ENCODE assay signal across 9 mouse cellular contexts in the genomic region with DNA sequence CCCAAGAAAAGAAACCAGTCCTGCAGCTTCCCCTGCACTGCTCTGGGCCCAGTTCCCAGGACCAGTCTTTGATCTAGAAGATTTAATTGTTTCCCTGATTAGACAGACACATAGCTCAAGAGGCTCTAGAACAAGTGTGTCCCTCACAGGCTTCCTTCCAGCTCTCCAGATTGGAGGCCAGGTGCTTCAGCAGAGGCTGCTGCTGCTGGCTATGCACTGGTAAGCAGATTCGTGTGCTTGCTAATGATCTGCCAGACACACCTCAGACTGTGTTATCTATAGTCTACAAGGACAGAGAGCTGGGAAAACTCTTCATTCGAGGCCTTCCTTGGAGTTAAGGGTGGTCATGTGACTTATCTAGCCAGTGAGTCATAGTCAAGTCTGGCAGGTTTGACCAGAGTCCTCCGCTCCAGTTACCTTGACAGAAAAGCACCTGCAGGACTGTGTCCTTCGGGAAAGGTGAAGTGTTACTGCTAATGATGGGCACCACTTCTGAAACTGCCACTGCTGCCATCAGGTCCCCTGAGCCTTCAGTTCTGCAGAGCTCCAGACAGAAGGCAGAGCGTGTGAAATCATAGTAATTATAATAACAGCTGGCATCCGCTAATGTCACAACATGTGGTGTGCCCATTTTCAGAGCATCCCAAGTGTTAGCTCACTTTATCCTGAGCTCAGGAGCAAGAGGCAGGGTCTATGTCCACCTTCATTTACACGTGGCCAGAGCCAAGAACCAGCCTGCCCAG. TPM values are rescaled to one million over a fixed set of nuclear protein-coding genes. Genes with fewer than 3 reads are reported as not detected.
A peak's percentile ranks its signal among the peaks of the same experiment; 100 is the strongest.
DNase-seq lines count a peak whose midpoint lies in the region; ATAC-seq and TF ChIP-seq lines count a peak whose summit lies in the region.
"Had no signal": no experiment of that assay in that cellular context is flagged by ENCODE, and none has a peak within 500 bp of the region (broad histone marks: within the 10 kb centered on the region; RNA-seq: fewer than 3 reads in every experiment).

No protein-coding gene starts in this region.

- H3K36me3 ChIP-seq in intestine, embryonic 15.5 days = no peaks in the 10 kb centered on the region
- H3K36me3 ChIP-seq: liver, embryonic 15.5 days had no signal

- H3K4me1 ChIP-seq in intestine, embryonic 15.5 days (replicated peaks) = peaks cover 56% of the 10 kb centered on the region

- no peak for TF ChIP-seq POLR2A in brain, embryonic 14.5 days (IDR thresholded peaks at IDR 0.05; ENCODE audit: borderline replicate concordance, extremely low read depth, insufficient read depth, insufficient read length, poor library complexity, severe bottlenecking)

- no peak for DNase-seq in layer of hippocampus, adult 2 months (ENCODE audit: low spot score in 2 of 2)
- no peak for DNase-seq in layer of hippocampus, postnatal 36 days
- peak; percentile 58 for DNase-seq in brain, embryonic 14.5 days (ENCODE audit: low read depth)
- peak; percentile 64 for DNase-seq in lung, postnatal 36 days
- DNase-seq in heart, adult 18-20 months = no peak
- DNase-seq: cerebellum, adult 18-20 months had no signal

- WGBS in intestine, embryonic 15.5 days = 50% methylated on average over 7 of the region's 7 CpGs

- TF ChIP-seq CTCF in layer of hippocampus, adult 2 months (conservative IDR thresholded peaks at IDR 0.05) = no peak
- no peak for TF ChIP-seq CTCF in brain, embryonic 14.5 days (IDR thresholded peaks at IDR 0.05; ENCODE audit: borderline replicate concordance, extremely low read depth, insufficient read depth, insufficient read length)

- H3K9me3 ChIP-seq in intestine, embryonic 15.5 days = no peaks in the 10 kb centered on the region
- H3K9me3 ChIP-seq: liver, embryonic 15.5 days had no signal

- H3K27ac ChIP-seq in layer of hippocampus, adult 2 months = peak overlapping the region; percentile 79
- H3K27ac ChIP-seq in intestine, embryonic 15.5 days = peak overlapping the region; percentile 85
- H3K27ac ChIP-seq: liver, embryonic 15.5 days had no signal

- H3K4me2 ChIP-seq in intestine, embryonic 15.5 days (replicated peaks) = no peak overlapping the region
- H3K4me2 ChIP-seq: liver, embryonic 15.5 days had no signal

- no peak overlapping the region for H3K4me3 ChIP-seq in layer of hippocampus, adult 2 months
- H3K4me3 ChIP-seq in intestine, embryonic 15.5 days (replicated peaks) = no peak overlapping the region
- H3K4me3 ChIP-seq: liver, embryonic 15.5 days had no signal

- ATAC-seq in intestine, embryonic 15.5 days = peak; percentile 93
- no peak for ATAC-seq in megakaryocyte-erythroid progenitor cell, adult 5-6 weeks (replicated peaks; ENCODE audit: low FRiP score, low TSS enrichment, poor library complexity, severe bottlenecking)

- H3K9ac ChIP-seq in intestine, embryonic 15.5 days = no peak overlapping the region
- H3K9ac ChIP-seq: liver, embryonic 15.5 days had no signal

- no peaks in the 10 kb centered on the region for H3K27me3 ChIP-seq in intestine, embryonic 15.5 days (replicated peaks)
- H3K27me3 ChIP-seq: liver, embryonic 15.5 days had no signal

RNA-seq across cellular contexts. Expression of a gene that starts 48.7 kb away (rescaled TPM):
- total RNA-seq in layer of hippocampus, adult 2 months (2021) = 100 to 1,000 TPM; 240 to 260 TPM
- 100 to 1,000 TPM; 242 to 252 TPM for total RNA-seq in layer of hippocampus, postnatal 36 days (2021)
- 24.3 and 49.4 TPM in 2 replicates for polyA plus RNA-seq in brain, embryonic 14.5 days (2012; rRNA removed)
- 26.6 and 27.9 TPM in 2 replicates for polyA plus RNA-seq in intestine, embryonic 15.5 days (2015; fragmentation: Nextera tagmentation; extraction: Ambion mirVana)
- 48.5 and 56.1 TPM in 2 replicates for total RNA-seq in megakaryocyte-erythroid progenitor cell, adult 5-6 weeks (2014; fragmentation: Nextera tagmentation)
- 6.2 and 7.0 TPM in 2 replicates for total RNA-seq in megakaryocyte-erythroid progenitor cell, adult 5-6 weeks (2017)
- 10 to 100 TPM in 1 of 2 experiments, 1 to 10 TPM in 1; 9.6 to 11.1 TPM for total RNA-seq in heart, adult 18-20 months (2021)

Comparison
In these comparisons a context has a peak if more than half of its experiments do, and no peak if none do; other contexts are left out.
1. DNase-seq: peak in brain, embryonic 14.5 days (single experiment) and lung, postnatal 36 days (single experiment); none in layer of hippocampus, adult 2 months (0 of 2), layer of hippocampus, postnatal 36 days (0 of 2) and heart, adult 18-20 months (0 of 2).
2. RNA of a gene that starts 48.7 kb away (total RNA-seq): 240 to 260 TPM in layer of hippocampus, adult 2 months and 242 to 252 TPM in layer of hippocampus, postnatal 36 days; 6.2 to 56.1 TPM in megakaryocyte-erythroid progenitor cell, adult 5-6 weeks and 9.6 to 11.1 TPM in heart, adult 18-20 months; every median in the first group is over 4 times any median in the second.